Mouse (Mus musculus) megakaryocyte, embryonic 14.5 days (primary cell): Measurements from ENCODE around the gene Mfge8. TPM values are rescaled to one million over a fixed set of nuclear protein-coding genes. Genes with fewer than 3 reads are reported as not detected.
A peak's percentile ranks its signal among the peaks of the same experiment; 100 is the strongest.

Experiments used
- H3K27me3 ChIP-seq: replicated peaks from 2 replicates; pipeline ENCODE3; 2012; ENCODE audit warnings: inconsistent platforms
- H3K36me3 ChIP-seq: replicated peaks from 2 replicates; pipeline ENCODE3; 2012; ENCODE audit warnings: low read length, inconsistent platforms, mixed read lengths
- H3K4me1 ChIP-seq: 2 replicates; pipeline ENCODE4 v1.6.1; 2012; ENCODE audit warnings: inconsistent platforms
- H3K4me3 ChIP-seq: replicated peaks from 2 replicates; pipeline ENCODE3; 2012; ENCODE audit warnings: moderate library complexity, mild to moderate bottlenecking, inconsistent platforms
- H3K9me3 ChIP-seq: 2 replicates; pipeline ENCODE4 v1.6.1; 2012; ENCODE audit warnings: inconsistent platforms
- FLI1 ChIP-seq: IDR thresholded peaks from 2 replicates; pipeline ENCODE4 v1.6.1; 2012; ENCODE audit warnings: low read length, inconsistent platforms, mixed read lengths
- GATA1 ChIP-seq: IDR thresholded peaks from 3 replicates; pipeline ENCODE4 v1.6.1; 2012; ENCODE audit warnings: mixed read lengths, low read length, inconsistent platforms, borderline replicate concordance
- polyA plus RNA-seq: library from polyadenylated mRNA; stranded (reverse); fragments of >175 nt; gene quantifications from 2 replicates; pipeline ENCODE4 v1.2.3, GENCODE M21; 2012; ENCODE audit warnings: low replicate concordance; ENCODE audit not compliant: insufficient read depth

Mfge8 gene
- polyA plus RNA-seq, 1 experiment, result 42.4 TPM

DNA sequence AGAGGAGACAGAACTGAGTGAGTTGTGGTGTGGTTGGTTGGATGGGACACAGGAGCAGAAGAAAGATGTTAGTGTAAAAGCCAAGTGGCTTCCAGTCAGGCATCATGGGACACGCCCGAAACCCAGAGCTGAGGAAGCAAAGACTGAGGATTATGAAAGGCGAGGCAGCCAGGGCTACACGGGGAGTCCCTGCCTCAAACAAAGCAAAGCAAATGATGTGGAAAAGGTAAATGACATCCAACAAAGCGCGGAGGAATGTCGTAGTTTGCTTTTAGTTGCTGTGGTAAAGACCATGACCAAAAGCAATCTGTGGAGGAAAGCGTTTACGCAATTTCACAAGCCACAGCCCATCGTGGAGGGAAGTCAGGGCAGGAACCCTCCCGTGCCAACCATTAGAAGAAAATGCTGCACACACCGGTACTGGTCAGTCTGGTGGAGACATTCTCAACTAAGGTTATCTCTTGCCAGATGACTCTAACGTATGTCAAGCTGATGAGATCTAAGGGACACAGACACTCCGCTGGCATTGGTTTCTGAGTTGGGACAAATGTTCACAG is 18.2 kb upstream of the Mfge8 start:
- peaks cover 6% of the 10 kb centered on the region for H3K9me3 ChIP-seq
- no peak for TF ChIP-seq GATA1
- no peak for TF ChIP-seq FLI1
- peaks cover 21% of the 10 kb centered on the region for H3K27me3 ChIP-seq
- no peaks in the 10 kb centered on the region; the same call in 1 of the 2 replicates for H3K4me1 ChIP-seq
- H3K4me3 ChIP-seq, result no peak overlapping the region
- H3K36me3 ChIP-seq, result no peaks in the 10 kb centered on the region

DNA sequence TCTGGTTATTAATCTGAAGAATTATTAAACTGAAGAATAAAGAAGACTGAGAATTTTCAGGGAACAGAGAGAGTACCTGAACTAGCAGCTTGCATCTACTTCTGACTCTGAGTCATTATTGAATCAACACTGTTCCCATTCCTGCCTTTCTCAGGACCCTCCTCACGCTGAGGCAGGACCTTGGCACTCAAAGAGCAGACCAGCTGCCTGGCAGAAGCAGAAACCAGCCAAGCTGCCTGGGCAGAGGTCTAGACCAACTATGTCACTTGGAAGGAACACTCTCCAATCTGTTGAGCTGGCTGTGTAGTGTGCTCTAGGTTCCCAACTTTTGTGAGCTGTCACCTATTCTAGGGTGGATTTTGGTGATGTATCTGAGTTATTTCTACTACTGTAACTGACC is 10.5 kb upstream of the Mfge8 start:
- no peak overlapping the region for H3K4me3 ChIP-seq
- no peaks in the 10 kb centered on the region for H3K36me3 ChIP-seq
- peaks cover 17% of the 10 kb centered on the region for H3K27me3 ChIP-seq
- no peak for TF ChIP-seq GATA1
- TF ChIP-seq FLI1, result no peak
- peaks cover 15% of the 10 kb centered on the region for H3K9me3 ChIP-seq
- no peaks in the 10 kb centered on the region for H3K4me1 ChIP-seq

DNA sequence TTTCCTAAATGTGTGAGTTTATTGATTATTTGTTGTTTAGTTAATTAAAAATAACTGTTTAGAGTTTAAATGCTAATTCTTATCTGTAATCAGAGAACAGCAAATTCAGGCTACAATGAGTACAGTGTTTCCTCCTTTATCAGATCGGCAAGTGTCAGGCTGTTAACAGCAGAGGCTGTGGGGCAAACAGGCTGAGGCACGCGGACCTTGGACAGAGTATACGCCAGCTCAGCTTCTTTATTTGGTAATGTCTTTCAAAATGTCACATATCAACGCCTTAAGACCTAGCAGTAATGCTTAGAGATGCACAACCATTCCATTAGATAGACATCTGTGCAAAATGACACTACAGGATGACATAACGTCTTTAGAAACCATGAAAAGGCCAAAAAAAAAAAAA is 662 bp upstream of the Mfge8 start:
- no peak for TF ChIP-seq FLI1
- TF ChIP-seq GATA1, result no peak
- H3K36me3 ChIP-seq, result peaks cover 3% of the 10 kb centered on the region
- H3K9me3 ChIP-seq, result no peaks in the 10 kb centered on the region
- peak overlapping the region; percentile 96 for H3K4me3 ChIP-seq
- H3K4me1 ChIP-seq, result peaks cover 32% of the 10 kb centered on the region
- peaks cover 42% of the 10 kb centered on the region for H3K27me3 ChIP-seq

DNA sequence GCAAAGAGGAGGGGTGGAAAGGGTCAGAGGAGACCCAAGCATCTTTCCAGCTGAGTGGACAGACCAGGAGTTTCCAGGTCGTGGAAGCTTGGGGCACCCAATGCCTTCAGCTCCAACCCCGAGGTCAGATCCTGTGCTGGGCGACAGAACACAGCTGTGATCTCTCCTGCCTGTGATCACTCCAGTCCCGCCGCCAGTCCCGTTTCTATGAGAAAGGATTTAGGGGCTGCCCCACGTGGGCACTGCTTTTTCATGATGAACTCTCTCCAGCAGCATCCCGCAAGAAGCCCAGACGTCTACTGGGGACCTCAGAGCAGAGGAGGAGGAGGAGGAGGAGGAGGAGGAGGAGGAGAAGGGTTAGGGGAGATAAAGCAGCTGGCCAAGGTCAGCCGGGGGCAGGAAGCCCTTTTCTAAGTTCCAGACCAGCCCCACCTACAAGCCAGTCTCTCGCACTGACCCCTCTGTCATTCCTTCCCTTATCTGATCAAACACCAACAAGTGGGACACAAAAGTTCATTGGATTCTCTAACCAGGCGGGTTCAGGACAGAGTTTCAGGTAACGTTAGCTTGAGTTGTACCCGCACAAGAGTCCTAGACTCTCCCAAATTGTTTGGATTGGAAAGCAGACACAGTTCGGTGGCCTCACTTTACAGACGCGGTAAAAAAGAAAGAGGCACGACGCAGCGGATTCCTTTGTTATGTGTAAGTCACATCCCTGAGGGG is 768 bp downstream of the Mfge8 start:
- Histone ChIP-seq H3K27me3 (peaks cover 45% of the 10 kb centered on the region), H3K4me3 (peak overlapping the region; percentile 96), H3K4me1 (peaks cover 32% of the 10 kb centered on the region), H3K36me3 (peaks cover 3% of the 10 kb centered on the region), H3K9me3 (no peaks in the 10 kb centered on the region)
- TF ChIP-seq FLI1 (no peak), GATA1 (no peak)

DNA sequence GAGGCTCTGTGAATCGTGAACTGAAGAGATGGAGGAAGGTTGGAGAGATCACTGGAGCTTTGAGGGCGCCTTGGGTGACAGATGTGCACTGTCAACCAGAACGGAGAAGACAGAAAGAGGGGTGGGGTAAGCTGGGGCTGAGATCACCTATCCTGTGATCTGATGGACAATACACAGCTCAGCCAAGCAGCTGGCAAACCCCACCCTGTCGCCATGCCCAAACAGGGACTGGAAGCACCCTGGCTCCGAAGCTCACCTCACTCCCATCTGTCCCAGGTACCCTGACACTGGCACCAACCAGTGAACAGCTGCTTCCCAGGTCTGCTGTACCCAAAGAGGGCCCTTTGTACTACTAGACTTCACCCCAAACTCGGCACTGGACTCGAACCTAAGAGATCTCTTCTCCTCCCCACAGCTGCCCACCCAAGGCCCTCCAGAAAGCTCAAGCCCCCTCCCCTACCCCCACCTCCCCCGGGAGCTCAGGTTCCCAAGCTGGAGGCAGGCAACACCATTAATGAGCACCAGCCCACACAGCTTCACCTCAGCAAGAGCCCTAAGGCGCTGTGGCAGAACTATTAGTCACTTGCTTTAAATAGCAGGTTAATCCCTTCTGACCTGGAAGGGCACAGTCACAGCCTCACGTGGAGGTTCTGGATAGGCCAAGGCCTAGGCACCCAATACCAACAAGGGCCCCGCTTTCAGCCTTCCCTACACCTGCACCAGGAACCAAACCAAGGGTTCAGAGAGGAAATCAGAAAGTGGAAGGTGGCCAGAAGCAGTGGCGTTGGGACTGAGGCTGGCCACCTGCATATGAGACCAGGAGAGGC is 1.6 kb downstream of the Mfge8 start:
- H3K9me3 ChIP-seq, result no peaks in the 10 kb centered on the region
- peaks cover 43% of the 10 kb centered on the region for H3K27me3 ChIP-seq
- H3K4me1 ChIP-seq, result peaks cover 32% of the 10 kb centered on the region
- no peak for TF ChIP-seq GATA1
- no peak for TF ChIP-seq FLI1
- H3K36me3 ChIP-seq, result peaks cover 3% of the 10 kb centered on the region
- no peak overlapping the region for H3K4me3 ChIP-seq

DNA sequence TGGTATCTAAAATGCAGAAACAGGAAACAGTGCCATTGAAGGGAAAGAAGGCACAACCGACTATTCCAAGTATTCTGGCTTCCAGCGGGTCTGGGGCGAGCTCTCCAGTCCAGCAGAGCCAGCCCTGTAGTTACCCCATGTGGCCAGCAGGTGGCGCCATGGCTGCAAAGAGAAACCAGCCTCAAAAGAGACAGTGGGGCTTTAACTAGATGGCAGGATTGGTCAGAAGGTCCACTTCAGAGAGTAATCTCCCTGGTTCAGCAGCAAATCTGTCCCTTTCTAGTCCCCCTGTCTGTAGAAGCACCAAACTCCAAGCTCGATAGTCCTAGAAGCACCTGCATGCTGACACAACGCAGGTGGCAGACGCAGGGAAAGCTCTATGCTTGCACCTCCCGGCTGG is 8.0 kb downstream of the Mfge8 start:
- TF ChIP-seq GATA1, result no peak
- TF ChIP-seq FLI1, result no peak
- H3K4me1 ChIP-seq, result peaks cover 14% of the 10 kb centered on the region
- H3K9me3 ChIP-seq, result no peaks in the 10 kb centered on the region
- H3K4me3 ChIP-seq, result no peak overlapping the region
- peaks cover 5% of the 10 kb centered on the region for H3K36me3 ChIP-seq
- peaks cover 40% of the 10 kb centered on the region for H3K27me3 ChIP-seq

DNA sequence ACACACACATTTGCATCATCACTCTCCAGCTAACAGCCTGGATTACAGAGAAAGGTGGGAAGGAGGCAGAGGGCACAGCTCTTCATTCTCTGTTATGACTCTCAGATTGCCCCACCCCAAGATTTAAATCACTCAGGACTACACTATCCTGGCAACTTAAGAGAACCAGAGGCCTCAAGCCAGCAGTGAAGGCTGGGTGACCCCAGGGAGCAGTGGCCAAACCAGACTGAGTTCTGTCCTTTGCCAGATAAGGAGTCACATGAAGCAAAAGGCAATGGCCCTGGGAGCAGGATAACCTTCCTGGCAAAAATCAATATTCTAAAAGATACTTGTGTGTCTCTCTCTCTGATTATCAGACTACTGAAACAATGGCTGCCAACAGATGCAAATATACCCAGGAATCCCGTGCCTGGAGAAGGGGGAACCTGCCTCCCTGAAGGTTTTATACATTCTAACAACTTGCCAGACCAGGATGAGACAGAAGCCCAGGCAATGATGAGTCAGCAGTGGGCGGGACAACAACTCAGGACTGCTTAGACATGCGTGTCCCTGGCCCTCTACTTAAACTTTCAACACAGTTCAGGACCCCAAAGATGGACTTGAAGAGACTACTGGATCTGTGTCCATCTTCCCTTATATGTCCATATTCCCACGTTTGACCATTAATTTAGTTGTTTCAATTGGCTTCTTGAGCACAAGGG is 8.8 kb downstream of the Mfge8 start:
- Histone ChIP-seq H3K36me3 (peaks cover 4% of the 10 kb centered on the region), H3K9me3 (peaks cover 1% of the 10 kb centered on the region; the same call in 1 of the 2 replicates), H3K27me3 (peaks cover 38% of the 10 kb centered on the region), H3K4me3 (no peak overlapping the region), H3K4me1 (peaks cover 14% of the 10 kb centered on the region)
- TF ChIP-seq GATA1 (no peak), FLI1 (no peak)

DNA sequence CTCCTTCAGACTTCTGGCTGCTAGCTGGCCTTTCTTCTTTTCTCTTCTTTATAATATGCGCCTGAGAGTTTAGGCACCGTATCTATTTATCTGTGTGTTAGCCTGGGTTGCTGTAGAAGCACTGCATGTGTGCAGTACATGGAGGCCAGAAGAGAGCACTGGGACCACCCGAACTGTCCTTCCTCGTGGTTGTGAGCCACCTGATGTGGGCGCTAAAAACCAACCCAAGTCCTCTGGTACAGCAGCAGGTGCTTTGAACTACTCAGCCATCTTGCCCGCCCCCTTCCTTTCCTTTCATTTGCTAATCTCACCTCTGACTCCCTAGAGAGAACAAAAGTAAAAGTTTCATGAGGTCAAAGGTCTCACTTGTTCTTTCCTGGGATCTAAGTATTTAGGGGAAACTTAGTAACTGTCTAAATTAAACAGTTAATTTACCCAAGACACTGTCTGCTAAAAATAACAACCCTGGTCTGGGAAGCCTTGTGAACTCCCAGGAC is 9.5 kb downstream of the Mfge8 start:
- Histone ChIP-seq H3K9me3 (peaks cover 4% of the 10 kb centered on the region; the same call in 1 of the 2 replicates), H3K4me1 (peaks cover 14% of the 10 kb centered on the region), H3K27me3 (peaks cover 35% of the 10 kb centered on the region), H3K36me3 (peaks cover 2% of the 10 kb centered on the region), H3K4me3 (no peak overlapping the region)
- no peak for TF ChIP-seq GATA1
- no peak for TF ChIP-seq FLI1

DNA sequence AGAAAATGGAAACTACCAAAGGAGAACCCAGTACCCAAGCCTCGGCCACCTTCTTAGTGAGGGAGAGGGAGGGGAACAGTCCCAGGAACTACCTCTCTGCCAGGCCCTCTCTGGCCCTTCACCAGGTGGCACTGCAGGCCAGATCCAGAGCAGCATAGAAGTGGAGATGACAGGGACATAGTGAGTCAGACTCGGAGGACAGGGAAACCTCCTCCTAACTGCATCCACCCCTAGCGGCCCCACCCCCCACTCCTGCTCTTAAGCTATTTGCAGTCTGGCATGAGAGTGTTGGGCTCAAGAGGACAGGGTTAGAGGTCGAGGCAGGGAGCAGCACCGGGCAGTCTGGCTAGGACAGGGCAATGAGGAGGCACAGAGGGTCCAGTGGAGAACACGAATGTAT is 15.5 kb downstream of the Mfge8 start:
- no peak for TF ChIP-seq GATA1
- TF ChIP-seq FLI1, result no peak
- Histone ChIP-seq H3K4me3 (no peak overlapping the region), H3K9me3 (peaks cover 4% of the 10 kb centered on the region; the same call in 1 of the 2 replicates), H3K36me3 (peaks cover 3% of the 10 kb centered on the region), H3K27me3 (peaks cover 58% of the 10 kb centered on the region), H3K4me1 (peaks cover 15% of the 10 kb centered on the region; the same call in 1 of the 2 replicates)
